Mouse (Mus musculus) heart, embryonic 12.5 days (tissue): Measurements from ENCODE around the gene Tll2. TPM values are rescaled to one million over a fixed set of nuclear protein-coding genes. Genes with fewer than 3 reads are reported as not detected.
A peak's percentile ranks its signal among the peaks of the same experiment; 100 is the strongest.

Experiments used
- ATAC-seq: fragments of 200-750 bp; cut with Nextera tagmentation; 2 replicates; pipeline ENCODE4 v1.8.0; 2017; ENCODE audit warnings: moderate TSS enrichment, moderate library complexity; ENCODE audit not compliant: insufficient number of reproducible peaks, low FRiP score
- H3K27ac ChIP-seq: fragments of 300-500 bp; sonication (generic); 2 replicates; pipeline ENCODE4 v1.5.1; 2016; ENCODE audit warnings: mild to moderate bottlenecking, moderate library complexity; ENCODE audit not compliant: poor library complexity, severe bottlenecking
- H3K27me3 ChIP-seq: fragments of 300-500 bp; sonication (generic); replicated peaks from 2 replicates; pipeline ENCODE4 v1.6.1; 2016; ENCODE audit warnings: mild to moderate bottlenecking, moderate library complexity
- H3K36me3 ChIP-seq: fragments of 300-500 bp; sonication (generic); 2 replicates; pipeline ENCODE4 v1.6.1; 2016; ENCODE audit warnings: mild to moderate bottlenecking, moderate library complexity
- H3K4me1 ChIP-seq: fragments of 300-500 bp; sonication (generic); replicated peaks from 2 replicates; pipeline ENCODE4 v1.6.1; 2016; ENCODE audit warnings: mild to moderate bottlenecking
- H3K4me2 ChIP-seq: fragments of 300-500 bp; sonication (generic); 2 replicates; pipeline ENCODE4 v1.6.1; 2016; ENCODE audit warnings: mild to moderate bottlenecking, moderate library complexity
- H3K4me3 ChIP-seq: fragments of 300-500 bp; sonication (generic); 2 replicates; pipeline ENCODE4 v1.5.1; 2016; ENCODE audit warnings: mild to moderate bottlenecking
- H3K9ac ChIP-seq: fragments of 300-500 bp; sonication (generic); 2 replicates; pipeline ENCODE4 v1.6.1; 2016; ENCODE audit warnings: mild to moderate bottlenecking, moderate library complexity
- H3K9me3 ChIP-seq: fragments of 300-500 bp; sonication (generic); replicated peaks from 2 replicates; pipeline ENCODE4 v1.6.1; 2016; ENCODE audit warnings: mild to moderate bottlenecking, moderate library complexity
- WGBS: fragments of 180-500 bp; shearing (Covaris S2); methylation state at CpG from one replicate; pipeline ENCODE4 v1.1.7; 2016; 5-methylcytosine and 5-hydroxymethylcytosine counted together
- polyA plus RNA-seq: library from polyadenylated mRNA; unstranded; fragments of >200 nt; fragmentation: Nextera tagmentation; extraction: Ambion mirVana; gene quantifications from 2 replicates; pipeline ENCODE4 v1.2.1, GENCODE M21; 2016

The Tll2 gene
- 0.05 TPM in 1 of 2 replicates, not detected in the other for polyA plus RNA-seq

DNA sequence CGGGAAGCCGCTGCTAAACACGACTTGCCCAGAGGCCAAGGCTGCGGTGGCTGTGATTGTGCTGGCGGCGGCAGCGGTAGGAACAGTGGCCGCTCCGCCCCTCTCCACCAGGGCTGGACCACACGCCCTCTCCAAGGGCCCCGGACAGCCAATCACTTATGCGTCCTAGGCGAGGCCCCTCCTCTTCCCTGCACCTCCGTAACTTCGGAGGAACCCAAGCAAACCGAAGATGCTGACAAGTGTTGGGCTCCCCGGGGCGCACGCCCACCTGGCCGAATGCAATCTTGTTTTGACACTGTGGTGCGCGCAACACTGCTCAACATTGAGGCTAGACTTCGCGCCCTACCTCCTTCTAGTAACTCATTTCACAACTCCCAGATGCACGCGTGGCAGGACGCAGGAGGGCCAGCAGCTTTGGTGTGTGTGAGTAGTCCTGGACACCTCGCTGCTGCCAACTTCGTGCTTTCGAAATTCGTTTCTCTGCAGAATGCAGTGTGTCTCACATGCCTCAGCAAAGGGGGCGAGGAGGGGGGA, at the start of gene Tll2:
Gene Tll2, minus strand, starts transcription at position 25 of the 534 bp plus-strand sequence.
- peak within 1 kb of the TSS; percentile 68 for H3K9ac ChIP-seq
- peak within 1 kb of the TSS; percentile 54 for H3K4me3 ChIP-seq
- H3K27me3 ChIP-seq, result peaks cover 68% of the 10 kb centered on the region
- H3K4me2 ChIP-seq, result peak within 1 kb of the TSS; percentile 99
- H3K4me1 ChIP-seq, result peaks cover 16% of the 10 kb centered on the region
- H3K9me3 ChIP-seq, result no peaks in the 10 kb centered on the region
- peak; percentile 88 for ATAC-seq
- H3K27ac ChIP-seq, result no peak within 1 kb of the TSS
- WGBS, result 2% methylated on average over 32 of the region's 32 CpGs
- H3K36me3 ChIP-seq, result peaks cover 10% of the 10 kb centered on the region

DNA sequence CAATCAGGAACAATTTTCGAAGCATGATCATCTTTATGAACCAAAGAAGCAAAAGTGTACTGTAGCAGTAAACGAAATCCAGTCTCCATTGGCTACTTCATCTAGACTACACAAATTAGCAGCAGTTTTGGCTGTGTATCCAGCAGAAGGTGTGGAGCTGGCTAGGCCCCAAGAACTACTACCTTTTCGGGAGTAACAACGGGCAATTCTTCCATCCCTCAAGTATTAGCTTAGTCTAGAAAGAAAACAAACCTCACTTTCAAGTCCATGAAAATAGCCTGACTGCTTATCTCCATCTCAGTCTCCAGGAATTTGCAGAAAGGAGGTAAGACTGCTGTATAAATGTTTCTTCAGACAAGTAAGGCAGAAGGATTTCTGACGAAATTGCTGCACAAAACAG, 47.9 kb upstream of the Tll2 start:
- Histone ChIP-seq H3K9me3 (no peaks in the 10 kb centered on the region), H3K27ac (no peak overlapping the region), H3K4me2 (no peak overlapping the region), H3K4me1 (peaks cover 34% of the 10 kb centered on the region), H3K27me3 (no peaks in the 10 kb centered on the region), H3K9ac (no peak overlapping the region), H3K4me3 (no peak overlapping the region), H3K36me3 (peaks cover 9% of the 10 kb centered on the region; the same call in 1 of the 2 replicates)
- no peak for ATAC-seq
- 70% methylated on average over 5 of the region's 5 CpGs for WGBS

DNA sequence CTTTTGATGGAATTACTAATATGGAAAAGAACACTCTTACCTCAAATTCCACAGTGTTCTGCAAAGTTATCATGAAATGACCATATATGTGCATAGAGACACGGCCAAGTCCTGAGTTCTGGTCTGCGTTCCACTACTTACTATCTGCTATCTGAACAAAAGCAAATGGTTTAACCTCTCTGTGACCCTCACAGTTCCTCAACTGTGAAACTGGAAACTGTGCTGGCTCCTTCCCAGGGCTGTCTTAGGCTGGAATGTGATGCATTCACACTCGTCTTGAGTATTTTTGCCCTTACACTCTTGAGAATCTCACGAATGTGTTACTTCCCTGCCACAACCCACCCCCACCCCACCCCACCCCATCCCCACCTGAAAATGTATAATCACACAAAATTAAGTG, 42.3 kb upstream of the Tll2 start:
- Histone ChIP-seq H3K4me2 (no peak overlapping the region), H3K36me3 (peaks cover 29% of the 10 kb centered on the region), H3K4me1 (peaks cover 32% of the 10 kb centered on the region), H3K4me3 (no peak overlapping the region), H3K9me3 (no peaks in the 10 kb centered on the region), H3K27ac (peak overlapping the region; percentile 75), H3K27me3 (no peaks in the 10 kb centered on the region), H3K9ac (no peak overlapping the region)
- ATAC-seq, result peak; percentile 61; the same call in 1 of the 2 replicates
- WGBS, result 15% methylated on average over 4 of the region's 4 CpGs

GRCm38 (mm10) chr19:41248271-41248670, 41.6 kb upstream of the Tll2 start:
- Histone ChIP-seq H3K9me3 (no peaks in the 10 kb centered on the region), H3K36me3 (peaks cover 27% of the 10 kb centered on the region), H3K4me3 (no peak overlapping the region), H3K9ac (no peak overlapping the region), H3K4me2 (no peak overlapping the region), H3K27me3 (no peaks in the 10 kb centered on the region), H3K27ac (peak overlapping the region; percentile 44; the same call in 1 of the 2 replicates), H3K4me1 (peaks cover 32% of the 10 kb centered on the region)
- WGBS, result 75% methylated on average over 3 of the region's 3 CpGs
- ATAC-seq, result no peak

GRCm38 (mm10) chr19:41246271-41246670, 39.6 kb upstream of the Tll2 start:
- H3K27me3 ChIP-seq, result no peaks in the 10 kb centered on the region
- H3K27ac ChIP-seq, result peak overlapping the region; percentile 53
- ATAC-seq, result no peak
- WGBS, result 67% methylated on average over 4 of the region's 4 CpGs
- peaks cover 42% of the 10 kb centered on the region for H3K36me3 ChIP-seq
- no peaks in the 10 kb centered on the region for H3K9me3 ChIP-seq
- peaks cover 28% of the 10 kb centered on the region for H3K4me1 ChIP-seq
- H3K4me2 ChIP-seq, result no peak overlapping the region
- H3K4me3 ChIP-seq, result no peak overlapping the region
- H3K9ac ChIP-seq, result no peak overlapping the region

DNA sequence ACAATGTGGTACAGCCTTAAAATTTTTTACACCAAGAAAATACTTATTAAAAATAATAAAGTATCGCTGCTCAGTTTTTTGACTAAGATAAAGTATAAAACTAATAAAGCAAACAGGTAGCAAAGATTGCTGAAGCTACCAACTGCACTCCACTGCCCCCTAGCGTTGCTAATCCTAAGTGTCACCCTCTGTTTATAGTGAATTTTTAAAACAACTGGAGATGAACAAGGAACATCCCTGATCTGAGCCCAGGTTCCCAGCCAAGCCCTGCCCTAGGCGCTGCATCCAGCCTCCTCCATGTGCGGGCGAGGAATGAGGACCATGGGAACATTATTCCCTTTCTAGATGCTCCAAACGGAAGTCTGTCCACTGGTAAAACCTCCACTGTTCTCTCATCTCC, 37.9 kb upstream of the Tll2 start:
- Histone ChIP-seq H3K27me3 (no peaks in the 10 kb centered on the region), H3K36me3 (peaks cover 53% of the 10 kb centered on the region), H3K4me1 (peaks cover 19% of the 10 kb centered on the region), H3K4me2 (no peak overlapping the region), H3K27ac (no peak overlapping the region), H3K9me3 (no peaks in the 10 kb centered on the region), H3K4me3 (no peak overlapping the region), H3K9ac (no peak overlapping the region)
- no peak for ATAC-seq
- 68% methylated on average over 6 of the region's 6 CpGs for WGBS

DNA sequence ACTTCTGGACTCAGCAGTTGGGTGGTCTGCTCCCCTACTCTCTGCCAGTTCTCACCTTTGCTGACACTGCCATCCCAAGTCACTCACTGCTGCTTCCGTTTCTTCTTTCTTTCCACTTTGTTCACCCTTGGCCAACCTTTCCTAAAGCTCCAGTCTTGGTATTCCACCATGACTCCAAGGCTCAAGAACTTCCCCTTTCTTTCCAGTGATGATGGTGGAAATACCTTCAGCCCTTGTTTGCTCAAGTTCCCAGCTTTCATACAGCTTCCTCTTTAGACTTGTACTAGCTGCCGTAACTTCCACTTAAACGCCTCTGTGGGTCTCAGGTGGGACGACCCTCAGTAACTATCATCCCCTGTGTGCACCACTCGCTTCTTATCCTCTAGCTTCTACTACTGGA, 35.4 kb upstream of the Tll2 start:
- Histone ChIP-seq H3K27me3 (no peaks in the 10 kb centered on the region), H3K4me2 (no peak overlapping the region), H3K9me3 (no peaks in the 10 kb centered on the region), H3K4me1 (peaks cover 3% of the 10 kb centered on the region; the same call in 1 of the 2 replicates), H3K27ac (no peak overlapping the region), H3K4me3 (no peak overlapping the region), H3K36me3 (peaks cover 61% of the 10 kb centered on the region), H3K9ac (no peak overlapping the region)
- no peak for ATAC-seq
- WGBS, result 90% methylated on average over 5 of the region's 5 CpGs

DNA sequence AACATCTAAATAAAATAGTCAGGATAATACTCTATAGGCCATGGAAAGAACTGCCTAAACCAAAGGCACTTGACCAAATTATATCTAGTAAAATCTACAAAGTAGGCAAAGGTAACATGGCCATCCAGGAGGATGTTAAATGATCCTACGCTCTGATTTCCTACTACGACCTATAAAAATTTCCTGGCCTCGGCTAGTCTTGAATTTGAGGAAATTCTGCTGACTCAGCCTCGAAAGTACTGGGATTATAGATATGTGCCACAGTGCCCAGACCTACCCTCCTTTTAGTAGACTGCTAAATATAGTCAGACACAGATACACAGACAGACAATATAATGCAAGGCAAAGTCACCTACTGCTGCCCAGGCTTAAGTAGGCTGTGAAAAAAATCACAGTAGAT, 27.1 kb upstream of the Tll2 start:
- Histone ChIP-seq H3K27ac (no peak overlapping the region), H3K27me3 (no peaks in the 10 kb centered on the region), H3K9ac (no peak overlapping the region), H3K4me2 (no peak overlapping the region), H3K9me3 (no peaks in the 10 kb centered on the region), H3K4me3 (no peak overlapping the region), H3K4me1 (no peaks in the 10 kb centered on the region), H3K36me3 (peaks cover 65% of the 10 kb centered on the region)
- WGBS, result 87% methylated on average over 4 of the region's 4 CpGs
- no peak for ATAC-seq

DNA sequence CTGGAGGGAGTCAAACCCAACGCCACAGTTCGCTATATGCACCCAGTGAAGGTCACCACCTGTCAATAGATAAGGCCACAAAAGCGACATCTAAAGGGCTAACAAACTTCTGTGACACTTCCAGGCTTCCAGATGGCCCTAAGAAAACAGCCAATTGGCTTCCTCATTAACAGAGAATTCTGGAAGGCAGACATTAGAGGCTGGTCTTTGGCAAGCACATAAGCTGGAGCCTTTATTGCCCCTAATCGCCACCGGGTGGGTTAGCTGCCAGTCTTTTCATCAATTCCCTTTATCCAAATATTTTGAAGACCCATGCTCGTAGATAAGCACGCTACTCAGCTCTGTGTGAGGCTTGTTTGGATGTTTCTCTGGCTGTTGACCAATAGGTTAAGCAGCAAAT, 1.7 kb upstream of the Tll2 start:
- Histone ChIP-seq H3K9ac (no peak overlapping the region), H3K4me1 (peaks cover 16% of the 10 kb centered on the region), H3K9me3 (no peaks in the 10 kb centered on the region), H3K27ac (no peak overlapping the region), H3K36me3 (peaks cover 20% of the 10 kb centered on the region), H3K27me3 (peaks cover 56% of the 10 kb centered on the region), H3K4me2 (no peak overlapping the region), H3K4me3 (no peak overlapping the region)
- ATAC-seq, result no peak
- 24% methylated on average over 7 of the region's 7 CpGs for WGBS

- Histone ChIP-seq H3K9me3 (no peaks in the 10 kb centered on the region), H3K36me3 (peaks cover 8% of the 10 kb centered on the region), H3K4me2 (peak overlapping the region; percentile 99), H3K4me1 (peaks cover 16% of the 10 kb centered on the region), H3K27ac (no peak overlapping the region), H3K4me3 (peak overlapping the region; percentile 54), H3K27me3 (peaks cover 68% of the 10 kb centered on the region), H3K9ac (peak overlapping the region; percentile 68)
- under 1% methylated on average over 46 of the region's 46 CpGs for WGBS
- ATAC-seq, result peak; percentile 24; the same call in 1 of the 2 replicates
Observed at GRCm38 (mm10) chr19:41206041-41206810, 409 bp downstream of the Tll2 start.

GRCm38 (mm10) chr19:41204159-41205081, 2.2 kb downstream of the Tll2 start:
- no peak overlapping the region for H3K9ac ChIP-seq
- H3K27me3 ChIP-seq, result peaks cover 65% of the 10 kb centered on the region
- no peak overlapping the region for H3K4me3 ChIP-seq
- WGBS, result 58% methylated on average over 11 of the region's 11 CpGs
- no peak for ATAC-seq
- H3K4me2 ChIP-seq, result no peak overlapping the region
- no peak overlapping the region for H3K27ac ChIP-seq
- H3K36me3 ChIP-seq, result no peaks in the 10 kb centered on the region
- H3K9me3 ChIP-seq, result no peaks in the 10 kb centered on the region
- H3K4me1 ChIP-seq, result peaks cover 16% of the 10 kb centered on the region
